Mouse (Mus musculus) stomach, postnatal 0 days (tissue): Measurements from ENCODE around the gene Sult6b2. TPM values are rescaled to one million over a fixed set of nuclear protein-coding genes. Genes with fewer than 3 reads are reported as not detected.

ENCODE experiments used
- ATAC-seq: fragments of 200-750 bp; cut with Nextera tagmentation; 2 replicates; pipeline ENCODE4 v1.8.0; 2017; ENCODE audit not compliant: low FRiP score, low TSS enrichment
- DNase-seq: peaks from one replicate; pipeline ENCODE4 v3.0.0-alpha.2; 2016; ENCODE audit warnings: low spot score
- H3K27ac ChIP-seq: fragments of 300-500 bp; sonication (generic); replicated peaks from 2 replicates; pipeline ENCODE4 v1.5.1; 2014; ENCODE audit warnings: mild to moderate bottlenecking, control low read depth
- H3K27me3 ChIP-seq: fragments of 300-500 bp; sonication (generic); 2 replicates; pipeline ENCODE4 v1.6.1; 2014; ENCODE audit warnings: low read length; ENCODE audit not compliant: control insufficient read depth, insufficient read depth
- H3K36me3 ChIP-seq: fragments of 300-500 bp; sonication (generic); 2 replicates; pipeline ENCODE4 v1.6.1; 2014; ENCODE audit warnings: low read length, mixed read lengths; ENCODE audit not compliant: control insufficient read depth, insufficient read depth
- H3K4me1 ChIP-seq: fragments of 300-500 bp; sonication (generic); replicated peaks from 2 replicates; pipeline ENCODE4 v1.6.1; 2014; ENCODE audit warnings: antibody characterized with exemption; ENCODE audit not compliant: control insufficient read depth, insufficient read depth
- H3K4me2 ChIP-seq: fragments of 300-500 bp; sonication (generic); replicated peaks from 2 replicates; pipeline ENCODE4 v1.6.1; 2014; ENCODE audit warnings: low read depth, mild to moderate bottlenecking, control low read depth, moderate library complexity
- H3K4me3 ChIP-seq: fragments of 300-500 bp; sonication (generic); 2 replicates; pipeline ENCODE4 v1.5.1; 2014; ENCODE audit warnings: low read depth, low read length, control low read depth
- H3K9ac ChIP-seq: fragments of 300-500 bp; sonication (generic); 2 replicates; pipeline ENCODE4 v1.6.1; 2014; ENCODE audit warnings: mild to moderate bottlenecking, low read length, control low read depth, mixed read lengths
- H3K9me3 ChIP-seq: fragments of 300-500 bp; sonication (generic); 2 replicates; pipeline ENCODE4 v1.6.1; 2016; ENCODE audit warnings: low read length; ENCODE audit not compliant: control insufficient read depth
- CTCF ChIP-seq: IDR thresholded peaks from 2 replicates; pipeline ENCODE4 v1.5.1; 2016; ENCODE audit warnings: antibody characterized with exemption, low read depth, mild to moderate bottlenecking, moderate library complexity
- EP300 ChIP-seq: optimal IDR thresholded peaks from 2 replicates; pipeline ENCODE3; 2016; ENCODE audit warnings: antibody characterized with exemption
- WGBS: fragments of 180-500 bp; shearing (Covaris S2); extraction: QIAGEN DNeasy Blood & Tissue Kit; methylation state at CpG from one replicate; pipeline ENCODE4 v1.1.7; 2014; 5-methylcytosine and 5-hydroxymethylcytosine counted together
- polyA plus RNA-seq: library from polyadenylated mRNA; unstranded; fragments of >200 nt; fragmentation: Nextera tagmentation; extraction: Ambion mirVana; gene quantifications from 2 replicates; pipeline ENCODE4 v1.2.1, GENCODE M21; 2015

The Sult6b2 gene
- polyA plus RNA-seq, 1 experiment from 2014 or later = not detected

DNA sequence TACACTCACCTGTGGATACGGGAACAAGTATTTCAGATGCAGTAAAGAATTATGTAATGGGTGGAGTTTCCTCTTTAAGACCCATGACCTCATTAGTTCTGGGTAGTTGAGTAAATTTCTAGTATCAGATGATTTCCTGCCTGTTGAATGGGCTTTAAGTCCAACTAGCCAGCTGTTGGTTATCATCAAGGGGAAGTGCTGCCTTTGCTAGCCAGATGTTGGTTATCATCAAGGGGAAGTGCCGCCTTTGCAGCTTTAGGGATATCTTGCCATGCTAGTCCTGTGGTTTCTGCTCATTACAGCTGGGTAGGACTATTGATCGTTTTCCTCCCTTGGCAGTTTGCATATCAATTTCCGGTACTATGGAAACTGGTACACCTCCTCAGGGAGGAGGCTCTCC lies 2.0 kb upstream of the Sult6b2 start:
- no peaks in the 10 kb centered on the region for H3K9me3 ChIP-seq
- DNase-seq = no peak
- no peak overlapping the region for H3K4me3 ChIP-seq
- no peak for TF ChIP-seq CTCF
- no peak for TF ChIP-seq EP300
- no peak overlapping the region for H3K4me2 ChIP-seq
- no peaks in the 10 kb centered on the region for H3K4me1 ChIP-seq
- ATAC-seq = no peak
- H3K27me3 ChIP-seq = no peaks in the 10 kb centered on the region
- no peak overlapping the region for H3K27ac ChIP-seq
- no peak overlapping the region for H3K9ac ChIP-seq
- no peaks in the 10 kb centered on the region for H3K36me3 ChIP-seq
- WGBS = 81% methylated on average over 4 of the region's 4 CpGs

DNA sequence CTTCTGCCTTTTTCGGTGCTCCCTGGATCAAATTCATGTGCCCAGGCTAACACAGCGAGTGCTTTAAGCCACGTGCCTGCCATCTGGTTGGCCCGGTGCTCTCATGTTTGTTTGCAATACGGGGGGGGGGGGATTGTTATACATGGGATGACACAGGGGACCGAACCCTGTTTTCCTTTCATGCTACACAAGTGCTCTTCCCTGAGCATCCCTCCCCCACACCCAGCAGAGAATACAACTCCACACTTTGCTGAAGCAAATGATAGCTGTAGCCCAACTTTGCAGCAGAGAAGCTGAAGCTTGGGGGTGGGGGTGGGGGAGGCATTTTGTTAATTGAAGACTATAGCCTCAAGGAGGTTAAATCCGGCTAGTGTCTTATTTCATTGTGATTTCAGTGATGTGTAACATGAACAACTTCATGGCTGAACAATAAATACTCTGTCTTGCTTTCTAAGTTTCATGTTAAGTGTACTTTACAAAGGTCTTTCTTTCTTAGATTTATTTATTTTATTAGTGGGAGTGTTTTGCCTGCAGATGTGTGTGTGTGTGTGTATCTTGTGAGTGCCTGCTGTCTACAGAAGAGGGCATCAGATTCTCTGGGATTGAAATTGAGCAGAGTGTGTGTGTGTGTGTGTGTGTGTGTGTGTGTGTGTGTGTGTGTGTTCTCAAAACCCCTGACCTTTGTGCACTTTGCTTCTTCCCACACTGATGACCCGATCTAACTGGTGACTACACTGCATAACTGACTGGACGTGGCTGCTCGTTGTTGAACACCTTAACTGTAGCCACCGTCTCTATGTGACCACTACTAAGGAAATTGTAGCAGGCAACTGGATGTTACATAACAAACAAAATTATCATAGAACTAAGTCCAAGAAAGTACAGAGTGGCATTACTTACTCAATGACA lies 1.4 kb downstream of the Sult6b2 start:
- WGBS = 51% methylated on average over 11 of the region's 11 CpGs
- TF ChIP-seq EP300 = no peak
- TF ChIP-seq CTCF = no peak

DNA sequence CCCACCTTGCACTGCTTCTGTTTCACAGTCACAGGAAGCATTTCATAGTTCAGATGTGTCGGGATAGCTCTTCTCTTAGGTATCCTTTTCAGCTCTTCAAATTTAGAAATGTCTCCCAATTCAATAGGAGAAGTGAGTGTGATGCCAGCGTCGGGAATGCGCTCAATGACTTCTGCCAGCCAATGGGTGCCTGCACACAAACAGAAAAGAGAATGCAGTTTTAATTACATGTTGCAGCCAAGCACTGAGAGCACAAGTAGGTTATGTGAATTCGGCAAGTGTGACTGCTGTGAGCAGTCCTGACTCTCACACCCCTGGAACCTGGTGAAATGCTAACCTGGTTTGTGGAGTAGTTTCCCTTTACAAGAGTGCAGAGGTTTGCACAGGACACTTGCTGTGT lies 2.6 kb downstream of the Sult6b2 start:
- Histone ChIP-seq H3K4me1 (no peaks in the 10 kb centered on the region), H3K27me3 (no peaks in the 10 kb centered on the region), H3K4me3 (no peak overlapping the region), H3K9me3 (no peaks in the 10 kb centered on the region), H3K9ac (no peak overlapping the region), H3K27ac (no peak overlapping the region), H3K4me2 (no peak overlapping the region), H3K36me3 (no peaks in the 10 kb centered on the region)
- TF ChIP-seq EP300 (no peak), CTCF (no peak)
- ATAC-seq = no peak
- no peak for DNase-seq
- WGBS = 79% methylated on average over 5 of the region's 5 CpGs

More for the DNA sequence above, 1.4 kb downstream of the Sult6b2 start:
- H3K4me1 ChIP-seq = no peaks in the 10 kb centered on the region
- H3K27me3 ChIP-seq = no peaks in the 10 kb centered on the region
- H3K4me2 ChIP-seq = no peak overlapping the region
- H3K9ac ChIP-seq = no peak overlapping the region
- no peak overlapping the region for H3K4me3 ChIP-seq
- no peak overlapping the region for H3K27ac ChIP-seq
- H3K9me3 ChIP-seq = no peaks in the 10 kb centered on the region
- no peak for DNase-seq
- no peaks in the 10 kb centered on the region for H3K36me3 ChIP-seq
- no peak for ATAC-seq

DNA sequence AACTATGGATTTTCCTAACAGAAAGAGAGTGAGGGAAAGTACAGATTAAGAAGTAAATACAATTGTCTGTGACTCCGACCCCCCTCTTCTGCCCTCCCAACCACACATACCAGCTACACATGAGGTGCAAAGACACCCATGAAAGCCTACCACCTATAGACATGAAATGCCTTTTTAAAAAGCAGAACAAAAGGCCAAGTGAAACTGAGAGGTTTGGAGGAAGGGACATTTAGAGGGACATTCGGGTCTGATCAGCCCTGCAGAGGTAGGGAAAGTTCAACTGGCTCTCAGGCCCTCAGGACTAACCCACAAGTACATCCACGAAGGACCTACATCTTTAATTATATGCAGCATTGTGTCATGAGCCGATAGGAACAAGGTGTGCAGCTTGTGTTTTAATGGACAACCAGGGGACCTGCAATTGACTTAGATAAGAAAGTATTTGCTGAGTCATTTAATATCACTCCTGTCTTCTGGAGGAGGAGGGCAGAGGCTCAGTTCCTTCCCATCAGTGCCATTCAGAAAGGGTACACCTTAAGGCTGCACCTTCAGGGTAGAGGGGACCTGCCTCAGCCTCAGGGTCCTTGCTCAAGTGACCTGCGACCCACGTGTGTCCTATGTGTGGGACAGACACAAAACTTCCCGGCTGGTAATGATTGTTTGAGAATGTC lies 4.5 kb downstream of the Sult6b2 start:
- no peaks in the 10 kb centered on the region for H3K27me3 ChIP-seq
- H3K36me3 ChIP-seq = no peaks in the 10 kb centered on the region
- no peak for DNase-seq
- TF ChIP-seq CTCF = no peak
- TF ChIP-seq EP300 = no peak
- H3K9ac ChIP-seq = no peak overlapping the region
- no peak overlapping the region for H3K4me3 ChIP-seq
- no peak overlapping the region for H3K4me2 ChIP-seq
- H3K9me3 ChIP-seq = no peaks in the 10 kb centered on the region
- no peak for ATAC-seq
- H3K27ac ChIP-seq = no peak overlapping the region
- WGBS = 61% methylated on average over 7 of the region's 7 CpGs
- H3K4me1 ChIP-seq = no peaks in the 10 kb centered on the region

DNA sequence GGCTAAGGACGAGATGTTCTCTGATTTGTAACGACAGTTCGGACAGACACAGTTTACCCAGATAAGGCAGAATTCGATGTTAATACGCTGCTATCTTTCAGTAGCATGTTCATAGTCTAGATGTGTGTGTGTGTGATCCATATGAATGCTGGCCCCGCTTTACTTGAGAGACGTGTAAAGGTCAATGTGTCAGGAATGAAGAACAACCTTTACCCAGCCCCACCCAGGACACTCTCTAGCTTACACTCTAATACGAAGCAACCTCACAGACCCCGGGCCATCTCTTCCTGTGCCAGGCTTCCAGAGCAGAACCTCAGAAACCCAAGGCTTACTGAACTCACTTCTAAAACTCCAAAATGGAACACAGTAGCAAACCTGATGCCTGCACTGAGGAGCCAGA lies 5.5 kb downstream of the Sult6b2 start:
- Histone ChIP-seq H3K4me2 (no peak overlapping the region), H3K4me3 (no peak overlapping the region), H3K27ac (no peak overlapping the region), H3K4me1 (no peaks in the 10 kb centered on the region), H3K27me3 (no peaks in the 10 kb centered on the region), H3K9me3 (no peaks in the 10 kb centered on the region), H3K36me3 (no peaks in the 10 kb centered on the region), H3K9ac (no peak overlapping the region)
- ATAC-seq (no peak), DNase-seq (no peak)
- TF ChIP-seq CTCF (no peak), EP300 (no peak)
- 82% methylated on average over 9 of the region's 9 CpGs for WGBS

DNA sequence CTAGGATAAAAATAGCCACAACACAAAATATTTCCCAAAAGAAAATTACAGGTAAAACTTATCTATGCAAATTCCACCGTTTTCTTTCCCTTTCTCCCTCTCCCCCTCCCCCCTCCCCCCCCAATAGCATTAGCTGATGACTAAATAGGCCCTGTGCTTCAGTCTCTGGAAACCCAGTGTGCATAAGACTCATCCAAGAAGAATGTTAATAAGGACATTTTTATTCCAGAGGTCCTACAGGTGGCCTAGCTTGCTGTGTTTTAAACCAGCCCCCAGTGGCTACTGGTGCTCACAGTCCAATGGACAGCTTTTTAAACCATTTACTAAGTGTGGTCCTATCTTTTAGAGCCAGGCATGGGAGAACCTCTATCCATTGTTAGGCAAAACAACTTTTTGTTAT lies 6.3 kb downstream of the Sult6b2 start:
- no peaks in the 10 kb centered on the region for H3K36me3 ChIP-seq
- ATAC-seq (no peak), DNase-seq (no peak)
- H3K4me3 ChIP-seq = no peak overlapping the region
- H3K4me1 ChIP-seq = no peaks in the 10 kb centered on the region
- WGBS = 70% methylated on average over 1 of the region's 1 CpGs
- no peak overlapping the region for H3K4me2 ChIP-seq
- H3K27ac ChIP-seq = no peak overlapping the region
- H3K27me3 ChIP-seq = no peaks in the 10 kb centered on the region
- H3K9me3 ChIP-seq = no peaks in the 10 kb centered on the region
- TF ChIP-seq CTCF (no peak), EP300 (no peak)
- no peak overlapping the region for H3K9ac ChIP-seq
